Mouse (Mus musculus) lung, postnatal 0 days (tissue): ENCODE measurements around the gene Arrb1.

Experiments
- CTCF ChIP-seq: IDR thresholded peaks from 2 replicates; pipeline ENCODE4 v1.5.1; 2016; ENCODE audit warnings: antibody characterized with exemption, mild to moderate bottlenecking
- EP300 ChIP-seq: IDR thresholded peaks from 2 replicates; pipeline ENCODE4 v1.6.1; 2016; ENCODE audit warnings: antibody characterized with exemption, mild to moderate bottlenecking, control low read depth

DNA sequence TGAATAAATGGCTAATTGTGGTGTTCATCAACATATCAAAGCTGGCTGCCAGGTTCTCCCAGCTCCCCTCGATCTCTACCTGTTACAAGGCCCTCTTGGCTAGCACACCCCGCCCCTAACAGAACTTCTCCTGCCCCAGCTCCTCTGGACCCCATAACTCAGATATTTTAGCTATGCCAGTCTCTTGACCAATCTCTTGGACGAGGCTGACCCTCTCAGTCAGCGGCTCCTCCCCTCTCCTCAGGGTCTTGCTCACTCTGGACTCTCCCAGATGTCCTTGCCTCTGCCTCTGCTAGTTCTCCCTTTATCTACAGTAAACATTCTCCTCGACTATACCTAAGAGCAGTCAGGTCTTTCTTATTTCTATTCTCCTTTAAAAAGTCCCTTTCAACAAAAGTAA lies 34.6 kb upstream of the Arrb1 start:
- TF ChIP-seq CTCF (no peak), EP300 (no peak)
